Mouse (Mus musculus) heart, embryonic 14.5 days (tissue): ENCODE data around the gene Spen. TPM values are rescaled to one million over a fixed set of nuclear protein-coding genes. Genes with fewer than 3 reads are reported as not detected.

Experiments used
- ATAC-seq: fragments of 200-750 bp; cut with Nextera tagmentation; 2 replicates; pipeline ENCODE4 v1.8.0; 2017; ENCODE audit warnings: low read depth, moderate TSS enrichment; ENCODE audit not compliant: insufficient number of reproducible peaks, insufficient read depth, low FRiP score
- H3K27ac ChIP-seq, 2 experiments: fragments of 200-500 bp in 1 of 2; fragments of 300-500 bp in 1 of 2; sonication (generic) in 1 of 2; replicated peaks in 1 of 2; 2 replicates each; pipeline ENCODE4 v1.5.1; 2012 to 2014; ENCODE audit warnings: low read depth in 2 of 2, low read length in 2 of 2, control low read depth in 1 of 2, mild to moderate bottlenecking in 1 of 2, mixed read lengths in 1 of 2; ENCODE audit not compliant: control insufficient read depth in 1 of 2, insufficient read depth in 1 of 2
- H3K27me3 ChIP-seq: fragments of 300-500 bp; sonication (generic); 2 replicates; pipeline ENCODE4 v1.6.1; 2014; ENCODE audit warnings: mild to moderate bottlenecking, low read length, control low read depth; ENCODE audit not compliant: control insufficient read depth, insufficient read depth
- H3K36me3 ChIP-seq: fragments of 300-500 bp; sonication (generic); 2 replicates; pipeline ENCODE4 v1.6.1; 2014; ENCODE audit warnings: mild to moderate bottlenecking, control low read depth, low read length, mixed read lengths; ENCODE audit not compliant: control insufficient read depth, insufficient read depth
- H3K4me1 ChIP-seq, 2 experiments: fragments of 200-500 bp in 1 of 2; fragments of 300-500 bp in 1 of 2; sonication (generic) in 1 of 2; 2 replicates each; pipeline ENCODE4 v1.6.1; 2012 to 2014; ENCODE audit warnings: low read length in 2 of 2, control low read depth in 1 of 2, mixed read lengths in 1 of 2; ENCODE audit not compliant: control insufficient read depth in 2 of 2, insufficient read depth in 2 of 2
- H3K4me2 ChIP-seq: fragments of 300-500 bp; sonication (generic); 2 replicates; pipeline ENCODE4 v1.6.1; 2014; ENCODE audit warnings: mild to moderate bottlenecking, low read length
- H3K4me3 ChIP-seq, 2 experiments: fragments of 200-500 bp in 1 of 2; fragments of 300-500 bp in 1 of 2; sonication (generic) in 1 of 2; 2 replicates each; pipeline ENCODE4 v1.5.1; 2012 to 2014; ENCODE audit warnings: low read length in 2 of 2, mild to moderate bottlenecking in 2 of 2, control low read depth in 1 of 2, low read depth in 1 of 2, moderate library complexity in 1 of 2; ENCODE audit not compliant: control insufficient read depth in 1 of 2, insufficient read depth in 1 of 2
- H3K9ac ChIP-seq: fragments of 300-500 bp; sonication (generic); 2 replicates; pipeline ENCODE4 v1.6.1; 2014; ENCODE audit warnings: mild to moderate bottlenecking, low read length
- H3K9me3 ChIP-seq: fragments of 300-500 bp; sonication (generic); 2 replicates; pipeline ENCODE4 v1.6.1; 2016; ENCODE audit warnings: low read length, control low read depth; ENCODE audit not compliant: control insufficient read depth
- WGBS: fragments of 180-500 bp; shearing (Covaris S2); extraction: QIAGEN DNeasy Blood & Tissue Kit; methylation state at CpG from one replicate; pipeline ENCODE4 v1.1.7; 2014; 5-methylcytosine and 5-hydroxymethylcytosine counted together
- polyA plus RNA-seq: library from polyadenylated mRNA; unstranded; fragments of >200 nt; fragmentation: Nextera tagmentation; extraction: Ambion mirVana; gene quantifications from 2 replicates; pipeline ENCODE4 v1.2.1, GENCODE M21; 2014

Spen gene
- polyA plus RNA-seq, 1 experiment from 2014 or later: 9.6 TPM

DNA sequence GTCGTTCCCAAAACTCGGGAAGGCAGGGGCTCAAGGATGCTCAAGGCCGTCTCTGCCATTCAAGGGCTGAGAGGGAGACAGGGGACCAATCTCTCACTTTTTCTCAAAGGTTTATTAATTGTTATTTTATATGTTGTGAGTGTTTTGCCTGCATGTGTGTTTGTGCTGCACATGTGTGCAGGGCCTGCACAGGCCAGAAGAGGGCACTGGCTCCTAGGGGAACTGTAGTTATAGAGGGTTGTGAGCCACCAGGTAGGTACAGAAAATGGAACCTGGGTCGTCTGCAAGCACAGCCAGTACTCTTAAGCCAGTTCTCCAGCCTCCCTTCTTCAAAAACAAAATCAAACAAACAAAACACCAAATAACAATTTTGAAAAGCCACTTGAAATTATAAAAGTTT, 49.7 kb downstream of the Spen start:
- Histone ChIP-seq H3K27me3 (no peaks in the 10 kb centered on the region), H3K27ac (no peak overlapping the region), H3K9me3 (no peaks in the 10 kb centered on the region), H3K36me3 (peaks cover 100% of the 10 kb centered on the region), H3K4me2 (no peak overlapping the region), H3K9ac (no peak overlapping the region), H3K4me3 (no peak overlapping the region), H3K4me1 (no peaks in the 10 kb centered on the region)
- WGBS: 97% methylated on average over 4 of the region's 4 CpGs
- ATAC-seq: no peak

- WGBS: 95% methylated on average over 11 of the region's 11 CpGs
- ATAC-seq: no peak
These were observed 50.8 kb downstream of the Spen start for GRCm38 (mm10) chr4:141487581-141487980.

DNA sequence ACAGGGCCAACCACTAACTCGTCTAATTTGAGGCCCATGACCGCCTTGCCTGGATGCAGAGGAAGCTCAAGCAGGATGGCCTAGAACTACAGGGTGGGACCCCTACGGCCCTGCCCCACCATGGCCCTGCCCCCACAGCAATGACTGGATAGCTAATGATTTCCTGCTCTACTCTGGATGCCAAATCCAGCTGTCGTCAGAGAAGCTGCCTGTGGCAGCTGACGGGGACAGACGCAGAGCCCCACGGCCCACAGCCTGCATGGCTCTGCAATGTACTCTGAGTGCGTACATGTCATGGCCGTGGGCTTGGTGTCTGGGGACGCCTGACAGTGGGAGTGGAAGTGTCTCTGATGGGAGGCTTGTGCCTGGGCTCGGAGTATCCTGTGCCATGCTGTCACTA, 54.3 kb downstream of the Spen start:
- Histone ChIP-seq H3K9ac (no peak overlapping the region), H3K4me3 (no peak overlapping the region), H3K36me3 (peaks cover 97% of the 10 kb centered on the region), H3K9me3 (no peaks in the 10 kb centered on the region), H3K4me1 (no peaks in the 10 kb centered on the region), H3K27ac (no peak overlapping the region), H3K27me3 (no peaks in the 10 kb centered on the region), H3K4me2 (no peak overlapping the region)
- ATAC-seq: no peak
- 62% methylated on average over 11 of the region's 11 CpGs for WGBS

More at GRCm38 (mm10) chr4:141487581-141487980, 50.8 kb downstream of the Spen start:
- Histone ChIP-seq H3K9ac (no peak overlapping the region), H3K36me3 (peaks cover 100% of the 10 kb centered on the region), H3K9me3 (no peaks in the 10 kb centered on the region), H3K4me2 (no peak overlapping the region), H3K27ac (no peak overlapping the region), H3K4me3 (no peak overlapping the region), H3K27me3 (no peaks in the 10 kb centered on the region), H3K4me1 (no peaks in the 10 kb centered on the region)

DNA sequence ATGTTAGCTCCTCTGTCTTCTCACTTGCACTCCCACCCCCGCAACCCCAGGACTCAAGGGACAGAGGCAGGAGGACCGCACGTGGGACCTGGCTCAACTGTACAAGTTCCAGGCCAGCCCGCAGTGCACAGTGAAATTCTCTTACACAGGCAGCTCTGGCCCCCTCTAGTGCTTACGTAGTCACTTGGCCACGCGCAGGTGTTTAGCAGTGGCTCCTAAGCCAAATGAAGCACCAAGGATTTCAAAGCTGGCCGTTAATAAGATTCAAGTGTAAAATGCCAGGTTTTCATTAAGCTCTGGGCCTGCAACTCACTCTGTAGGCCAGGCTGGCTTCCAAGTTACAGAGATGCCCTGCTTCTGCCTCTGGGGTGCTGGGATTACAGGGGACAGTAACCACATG, 59.0 kb downstream of the Spen start:
- Histone ChIP-seq H3K36me3 (peaks cover 97% of the 10 kb centered on the region), H3K27me3 (no peaks in the 10 kb centered on the region), H3K9ac (no peak overlapping the region), H3K4me2 (no peak overlapping the region), H3K9me3 (no peaks in the 10 kb centered on the region), H3K4me3 (no peak overlapping the region), H3K4me1 (no peaks in the 10 kb centered on the region), H3K27ac (no peak overlapping the region)
- 94% methylated on average over 8 of the region's 8 CpGs for WGBS
- ATAC-seq: no peak

DNA sequence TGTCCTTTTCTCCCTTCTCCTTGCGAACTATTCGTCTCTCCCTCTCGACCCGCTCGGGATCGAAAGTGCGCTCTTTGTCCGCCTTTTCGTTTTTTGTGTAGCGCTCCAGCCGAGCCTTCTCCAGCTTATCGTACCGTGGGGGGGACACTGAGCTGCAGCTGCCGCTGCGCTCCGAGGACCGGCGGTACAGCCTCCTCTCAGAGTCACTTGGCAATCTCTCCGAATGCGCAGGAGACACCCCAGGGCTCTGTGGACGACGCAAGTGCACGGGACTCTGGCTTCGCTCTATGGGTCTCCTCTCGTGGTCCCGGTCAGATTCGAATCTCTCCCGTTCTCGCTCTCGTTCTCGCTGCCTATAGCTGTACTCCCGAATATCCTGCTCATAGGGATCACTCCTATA, 59.6 kb downstream of the Spen start:
- ATAC-seq: no peak
- H3K36me3 ChIP-seq: peaks cover 97% of the 10 kb centered on the region
- WGBS: 94% methylated on average over 32 of the region's 32 CpGs
- H3K9me3 ChIP-seq: no peaks in the 10 kb centered on the region
- H3K9ac ChIP-seq: no peak overlapping the region
- no peak overlapping the region for H3K27ac ChIP-seq
- no peak overlapping the region for H3K4me2 ChIP-seq
- H3K27me3 ChIP-seq: no peaks in the 10 kb centered on the region
- H3K4me1 ChIP-seq: no peaks in the 10 kb centered on the region
- no peak overlapping the region for H3K4me3 ChIP-seq

DNA sequence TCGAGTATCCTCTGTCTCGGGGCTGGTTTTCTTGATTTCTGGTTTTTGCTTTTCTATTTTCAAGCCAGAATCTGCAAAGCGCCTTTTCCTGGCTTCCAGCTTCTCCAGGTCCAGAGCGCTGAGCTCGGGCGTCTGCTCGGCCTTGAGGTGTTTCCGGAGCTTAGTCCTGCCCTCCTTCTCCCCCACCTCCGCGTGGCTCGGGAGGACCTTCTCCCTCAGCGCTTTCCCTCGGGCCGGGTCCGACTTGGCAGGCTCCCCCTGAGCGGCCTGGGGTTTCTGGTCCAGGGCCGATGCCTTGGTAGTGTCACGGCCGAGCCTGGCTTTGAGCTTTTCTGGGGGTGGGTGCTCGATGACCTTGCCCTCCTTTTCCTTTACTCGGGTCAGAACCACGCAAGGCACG, 60.2 kb downstream of the Spen start:
- no peak for ATAC-seq
- peaks cover 97% of the 10 kb centered on the region for H3K36me3 ChIP-seq
- H3K4me2 ChIP-seq: no peak overlapping the region
- H3K27me3 ChIP-seq: no peaks in the 10 kb centered on the region
- no peaks in the 10 kb centered on the region for H3K4me1 ChIP-seq
- no peak overlapping the region for H3K9ac ChIP-seq
- no peaks in the 10 kb centered on the region for H3K9me3 ChIP-seq
- H3K4me3 ChIP-seq: no peak overlapping the region
- 86% methylated on average over 23 of the region's 23 CpGs for WGBS
- H3K27ac ChIP-seq: peak overlapping the region in 1 of 2 experiments; percentile 24; a peak in 1 of 4 replicates

DNA sequence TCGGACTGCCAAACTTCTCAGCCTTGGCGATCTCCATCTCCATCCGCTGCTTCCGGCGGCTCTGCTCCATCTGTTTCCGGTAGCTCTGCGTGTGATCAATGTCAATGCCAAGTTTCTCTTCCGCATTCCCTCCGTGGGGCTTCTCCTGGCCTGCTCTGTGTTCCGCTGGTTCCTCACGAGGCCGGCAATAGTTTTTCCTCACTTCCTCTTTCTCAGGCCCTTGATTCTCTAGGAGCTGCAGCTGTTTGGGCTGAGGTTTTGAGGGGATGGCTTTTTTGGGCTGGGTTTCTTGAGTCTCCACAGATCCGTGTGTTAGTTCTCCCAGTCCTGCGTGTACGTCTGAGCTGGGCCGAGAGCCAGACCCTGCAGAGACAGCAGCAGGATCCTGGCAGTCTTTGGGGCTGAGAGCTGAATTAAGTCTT, 60.7 kb downstream of the Spen start:
- ATAC-seq: no peak
- H3K36me3 ChIP-seq: peaks cover 97% of the 10 kb centered on the region
- no peaks in the 10 kb centered on the region for H3K9me3 ChIP-seq
- WGBS: 79% methylated on average over 16 of the region's 16 CpGs
- H3K4me2 ChIP-seq: no peak overlapping the region
- H3K27me3 ChIP-seq: no peaks in the 10 kb centered on the region
- H3K9ac ChIP-seq: no peak overlapping the region
- H3K4me1 ChIP-seq: no peaks in the 10 kb centered on the region
- no peak overlapping the region for H3K4me3 ChIP-seq
- peak overlapping the region; percentile 6 to 24; a peak in 1 of 4 replicates for H3K27ac ChIP-seq

GRCm38 (mm10) chr4:141474431-141474830, 64.0 kb downstream of the Spen start:
- Histone ChIP-seq H3K27ac (no peak overlapping the region), H3K9me3 (no peaks in the 10 kb centered on the region), H3K4me2 (no peak overlapping the region), H3K4me3 (no peak overlapping the region), H3K4me1 (no peaks in the 10 kb centered on the region), H3K36me3 (peaks cover 100% of the 10 kb centered on the region), H3K27me3 (no peaks in the 10 kb centered on the region), H3K9ac (no peak overlapping the region)
- WGBS: 84% methylated on average over 19 of the region's 19 CpGs
- ATAC-seq: 0 out of 2 replicates have a peak, but pooled peaks have one; percentile 33
